Mouse (Mus musculus): ENCODE measurements around the gene Cenpe.

Gene Cenpe

GRCm38 (mm10) chr3:135318331-135318730 is 106.0 kb downstream of the Cenpe start:
- no peak for ATAC-seq (ENCODE audit: insufficient number of reproducible peaks, low FRiP score, low TSS enrichment)

All from cerebellum, adult (tissue).